Mouse (Mus musculus) kidney, postnatal 4 days (tissue): ENCODE results near the gene Jazf1.

Source experiments
- DNase-seq, 2 experiments: peaks; one replicate each; pipeline ENCODE4 v3.0.0; 2021; ENCODE audit warnings: mixed read lengths in 2 of 2

The Jazf1 gene

DNA sequence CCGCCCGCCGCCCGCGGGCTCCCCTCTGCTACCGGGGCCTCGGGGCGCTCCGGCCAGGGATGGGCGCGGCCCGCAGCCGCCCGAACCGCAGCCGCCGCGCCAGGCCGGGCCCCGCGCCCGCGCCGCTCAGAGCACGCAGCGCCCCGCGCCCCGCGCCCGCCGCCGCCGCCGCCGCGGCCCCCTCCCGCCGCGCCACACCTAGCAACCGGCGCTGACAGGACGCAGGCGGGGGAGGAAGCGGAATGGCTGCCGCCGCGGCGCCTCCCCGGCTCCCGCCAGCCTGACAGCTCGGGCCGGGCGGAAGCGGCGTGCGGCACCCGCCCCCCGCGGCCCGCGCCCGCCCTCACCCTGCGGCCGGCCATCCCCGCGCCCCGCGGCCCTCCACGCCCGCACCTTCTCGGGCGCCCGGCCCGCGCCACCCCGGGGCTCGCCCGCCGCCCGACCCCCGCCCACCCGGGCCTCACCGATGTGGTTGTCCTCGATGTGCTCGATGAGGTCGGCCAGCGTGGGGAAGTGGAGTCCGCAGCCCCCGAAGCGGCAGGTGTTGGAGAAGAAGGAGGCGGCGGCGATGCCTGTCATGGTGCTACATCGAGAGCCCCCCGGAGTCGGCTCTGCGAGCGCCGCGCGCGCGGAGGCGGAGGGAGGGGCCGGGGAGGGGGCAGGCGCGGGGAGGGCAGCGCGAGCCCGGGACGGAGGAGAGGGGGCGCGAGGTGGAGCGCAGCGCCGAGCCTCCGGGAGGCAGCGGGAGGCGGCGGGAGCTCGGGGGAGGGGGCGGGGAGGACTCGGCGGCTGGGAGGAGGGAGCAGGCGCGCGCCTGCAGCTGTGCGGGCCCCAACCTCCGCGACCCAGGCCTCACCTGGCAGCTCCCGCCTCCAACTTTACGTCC, at the start of gene Jazf1:
Jazf1 (minus strand) TSS at position 643 of the 886 bp plus-strand sequence.
- DNase-seq: peak; percentile 51 to 68

DNA sequence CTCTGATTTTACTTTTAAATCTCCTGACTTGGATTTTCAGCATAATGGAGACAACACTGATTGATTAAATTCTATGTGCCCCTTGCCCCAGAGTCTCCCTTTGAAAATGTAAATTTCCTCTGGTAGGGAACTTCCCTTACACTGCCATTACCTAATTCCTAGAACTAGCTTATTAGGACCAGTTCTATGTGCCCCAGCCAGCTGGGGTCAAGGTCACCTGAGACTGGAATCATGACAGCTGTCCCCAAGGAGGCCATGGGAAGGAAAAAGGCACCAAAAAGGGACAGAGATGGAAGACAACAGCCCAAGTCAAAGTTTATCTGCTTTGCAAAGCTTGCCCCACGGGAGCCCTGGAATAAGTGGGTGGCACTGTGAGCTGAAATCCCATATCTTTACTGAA, 49.4 kb upstream of the Jazf1 start:
- no peak for DNase-seq

DNA sequence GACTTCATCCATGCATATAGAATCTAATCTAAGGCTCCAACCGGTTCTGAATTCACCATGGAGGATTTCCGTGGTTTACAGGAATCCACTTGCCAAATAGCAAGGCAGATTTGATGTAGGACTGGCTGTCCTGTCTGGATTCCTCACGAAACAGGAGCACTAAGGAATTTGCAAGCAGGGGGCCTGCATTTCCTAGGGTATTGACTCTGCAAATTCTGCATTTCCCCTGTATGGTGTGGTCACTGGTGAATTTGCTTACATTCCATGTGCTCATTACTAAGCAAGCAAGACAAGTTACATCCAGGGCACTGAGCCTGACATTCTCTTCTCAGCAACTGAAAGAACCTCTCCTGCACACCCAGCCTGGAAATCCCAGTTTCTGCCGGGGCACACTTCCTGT, 18.4 kb upstream of the Jazf1 start:
- no peak for DNase-seq

DNA sequence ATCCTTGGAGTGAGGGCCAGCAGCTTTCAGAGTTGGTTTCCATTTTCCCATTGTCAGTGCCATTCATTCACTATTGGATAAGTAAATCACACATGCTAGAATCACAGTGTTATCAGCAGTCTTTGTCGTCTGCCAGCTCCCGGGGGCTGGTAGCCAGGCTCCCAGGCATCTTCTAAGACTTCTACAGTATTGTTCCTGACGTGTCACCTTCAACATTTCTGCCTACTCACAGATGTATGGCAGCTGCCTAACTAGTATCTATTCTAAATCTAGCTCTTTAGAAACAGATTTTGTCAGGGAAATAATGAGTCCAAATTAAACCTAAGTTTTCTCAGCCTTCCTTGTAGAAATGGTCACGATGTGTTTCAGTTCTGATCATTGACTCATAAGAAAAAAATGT, 12.8 kb upstream of the Jazf1 start:
- DNase-seq: no peak

DNA sequence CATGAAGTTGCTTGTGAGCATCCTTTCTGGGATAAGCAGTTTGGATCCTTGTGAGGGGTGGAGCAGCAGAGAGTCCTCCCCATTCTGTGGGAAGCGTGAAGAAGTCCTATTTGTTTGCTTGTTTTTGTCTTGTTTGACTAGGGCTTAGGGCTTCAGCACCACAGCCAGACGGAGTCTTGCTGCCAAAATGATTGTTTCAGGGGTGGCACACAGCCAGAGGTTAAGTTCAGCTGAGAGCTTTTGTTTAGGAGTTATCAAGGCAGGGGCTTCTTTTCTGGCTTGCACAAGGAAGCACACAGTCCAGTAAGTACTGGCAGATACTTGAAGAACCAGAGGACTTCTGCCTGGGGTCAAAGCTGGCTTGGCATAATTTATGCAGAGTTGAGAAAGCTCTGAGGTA, 10.2 kb upstream of the Jazf1 start:
- DNase-seq: peak; percentile 7 to 9

DNA sequence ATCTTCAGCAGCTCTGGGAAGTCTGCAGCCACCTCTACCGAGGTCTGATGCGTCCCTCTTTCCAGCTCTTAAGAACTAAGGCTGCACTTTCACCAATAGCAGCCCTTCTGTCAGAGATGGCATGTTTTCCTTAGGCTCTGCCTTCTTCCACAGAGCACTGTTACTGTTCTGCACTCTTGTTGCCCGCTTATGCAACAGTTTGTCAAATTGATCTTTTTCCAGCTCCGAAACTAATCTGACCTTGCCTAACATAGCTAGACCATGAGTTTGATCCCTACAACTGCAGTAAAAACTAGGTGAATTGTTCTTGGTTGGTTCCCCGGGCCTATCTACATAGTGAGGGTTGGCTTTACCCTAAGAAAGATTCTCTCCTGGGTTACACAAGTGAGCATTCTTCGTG, 3.3 kb upstream of the Jazf1 start:
- no peak for DNase-seq

DNA sequence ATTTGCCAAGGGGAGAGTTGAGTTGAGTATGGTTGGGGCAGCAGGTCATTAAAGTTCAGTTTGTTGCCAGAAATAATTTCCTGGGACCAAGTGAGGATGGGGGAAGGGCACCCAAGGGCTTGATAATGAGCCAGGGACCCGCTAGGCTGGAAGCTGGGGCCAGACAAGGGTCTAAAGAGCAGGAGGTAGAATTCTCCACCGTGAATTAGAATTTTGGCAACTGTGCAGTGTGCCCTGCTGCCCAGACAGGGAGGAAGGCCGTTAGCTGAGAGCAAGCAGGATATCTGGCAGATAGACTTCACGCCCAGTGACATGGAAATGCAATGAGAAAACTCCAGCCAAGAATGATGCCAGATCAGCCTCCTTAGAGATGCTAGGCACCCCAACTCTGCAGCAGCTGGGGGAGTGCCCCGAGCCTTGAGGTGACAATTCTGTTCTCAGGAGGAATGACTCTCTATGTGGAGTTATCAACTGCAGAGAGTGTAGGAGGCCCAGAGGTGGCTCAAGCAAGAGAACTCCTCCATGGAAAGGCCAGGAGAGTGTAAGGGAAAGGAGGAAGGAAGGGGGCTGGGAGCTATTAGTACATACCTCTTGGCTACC, 1.6 kb upstream of the Jazf1 start:
- no peak for DNase-seq

DNA sequence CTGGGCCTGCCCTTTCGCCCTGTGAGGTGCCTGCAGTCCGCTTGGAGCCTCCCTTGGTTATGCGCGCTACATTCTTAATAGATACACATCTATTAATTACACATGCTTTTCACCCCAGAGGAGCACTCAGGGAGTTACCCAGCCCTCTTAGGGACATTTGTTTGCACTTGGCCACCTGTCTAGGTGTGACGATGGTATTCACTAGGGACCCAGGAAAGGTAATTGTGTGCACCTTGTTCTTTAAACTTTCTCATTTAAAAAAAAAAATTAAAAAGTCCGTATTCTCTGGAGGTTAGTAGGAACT, 396 bp upstream of the Jazf1 start:
- no peak for DNase-seq

DNA sequence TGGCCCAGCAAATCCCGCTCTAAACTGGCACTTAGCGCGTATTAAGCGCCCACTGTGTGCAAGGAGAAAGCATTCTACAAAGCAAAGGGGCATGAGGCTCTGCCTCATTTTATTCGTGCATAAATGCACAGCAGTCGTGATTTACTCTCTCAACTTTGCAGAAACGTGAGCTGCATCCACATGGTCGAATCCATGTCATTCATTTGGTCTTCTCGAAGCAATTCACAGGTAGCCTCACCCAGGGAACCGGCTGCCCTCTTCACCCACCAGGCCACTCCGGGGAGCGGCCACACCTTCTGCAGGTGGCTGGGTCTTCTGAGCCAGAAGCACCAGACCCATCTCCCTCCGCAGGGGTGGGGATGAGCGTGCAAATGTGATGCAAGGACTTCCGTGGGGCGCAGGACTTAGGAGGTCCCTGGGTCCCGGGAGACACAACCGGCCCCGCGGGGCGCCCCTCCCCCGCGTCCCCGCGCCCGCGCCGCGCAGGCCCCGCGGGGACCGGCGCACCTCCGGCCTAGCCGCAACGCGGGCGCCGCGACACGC, 914 bp downstream of the Jazf1 start:
- DNase-seq: peak; percentile 14 to 25

DNA sequence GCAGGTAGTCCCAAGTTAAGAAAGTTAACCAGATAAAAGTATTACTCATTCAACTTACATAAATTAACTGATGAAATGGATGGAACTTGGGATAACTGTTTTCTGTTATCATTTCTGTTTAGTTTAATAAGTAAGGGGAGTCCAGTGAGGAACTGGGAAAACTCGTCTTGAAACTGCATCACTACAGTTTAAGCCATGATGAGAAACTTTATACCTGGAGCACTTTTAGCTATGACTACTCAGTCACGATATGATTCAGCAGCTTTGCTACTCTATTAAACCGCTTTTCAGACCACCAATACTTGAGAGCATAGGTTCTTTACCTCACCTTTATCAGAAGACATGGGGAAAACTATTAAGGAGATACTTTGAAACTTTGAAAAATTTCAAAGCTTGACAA, 1.5 kb downstream of the Jazf1 start:
- no peak for DNase-seq

DNA sequence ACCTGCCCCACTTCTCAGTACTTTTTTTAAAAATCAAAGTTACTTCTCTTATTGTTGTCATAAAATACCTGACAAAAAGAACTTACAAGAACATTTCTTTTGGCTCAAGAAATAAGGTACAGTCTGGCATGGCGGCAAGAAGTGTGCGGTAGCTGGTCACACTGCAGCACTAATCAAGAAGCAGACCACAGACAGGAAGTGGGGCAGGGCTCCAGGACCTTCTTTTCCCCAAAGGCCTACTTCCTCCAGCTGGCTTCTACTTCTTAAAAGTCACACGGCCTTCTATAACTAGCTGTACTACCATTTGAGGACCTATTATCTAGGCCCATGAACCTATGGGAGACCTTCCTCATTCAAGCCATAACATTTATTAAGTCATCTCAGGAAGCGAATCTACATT, 4.4 kb downstream of the Jazf1 start:
- DNase-seq: no peak

DNA sequence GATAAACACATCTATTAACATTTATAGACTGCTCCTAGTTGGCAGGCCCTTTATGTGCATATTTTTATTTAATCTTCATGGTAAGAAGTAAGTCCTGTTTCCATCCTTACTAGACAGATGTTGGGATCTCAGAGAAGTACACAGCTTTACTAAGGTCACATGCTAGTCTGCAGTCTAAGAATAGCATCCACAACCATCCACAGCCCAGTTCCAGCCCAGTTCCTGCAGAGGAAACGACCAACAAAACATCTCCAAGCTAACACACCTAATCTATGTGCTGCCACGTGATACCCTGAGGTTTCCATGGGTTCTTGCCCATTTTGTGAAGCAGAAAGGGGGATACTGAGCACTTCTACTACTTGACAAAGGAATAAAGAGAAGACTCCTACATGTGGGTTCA, 13.5 kb downstream of the Jazf1 start:
- DNase-seq: no peak

DNA sequence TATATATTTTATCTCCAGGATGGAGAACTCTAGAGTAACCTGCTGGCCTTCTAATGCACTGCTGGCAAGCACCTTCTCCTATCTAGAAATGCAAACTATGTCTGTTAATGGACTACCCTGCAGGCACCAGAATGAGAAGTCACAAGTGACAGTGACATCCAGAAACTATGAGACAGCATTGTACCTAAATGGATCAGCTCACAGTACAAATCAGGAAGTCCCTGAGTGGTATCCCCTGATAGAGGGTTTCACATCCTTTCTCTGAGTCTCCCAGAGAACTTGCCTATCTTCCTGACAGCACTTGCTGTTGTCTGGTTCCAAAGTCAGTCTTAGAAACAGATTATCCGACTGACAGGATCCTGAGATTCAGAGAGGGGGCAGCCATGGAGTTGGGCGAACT, 22.9 kb downstream of the Jazf1 start:
- DNase-seq: no peak

DNA sequence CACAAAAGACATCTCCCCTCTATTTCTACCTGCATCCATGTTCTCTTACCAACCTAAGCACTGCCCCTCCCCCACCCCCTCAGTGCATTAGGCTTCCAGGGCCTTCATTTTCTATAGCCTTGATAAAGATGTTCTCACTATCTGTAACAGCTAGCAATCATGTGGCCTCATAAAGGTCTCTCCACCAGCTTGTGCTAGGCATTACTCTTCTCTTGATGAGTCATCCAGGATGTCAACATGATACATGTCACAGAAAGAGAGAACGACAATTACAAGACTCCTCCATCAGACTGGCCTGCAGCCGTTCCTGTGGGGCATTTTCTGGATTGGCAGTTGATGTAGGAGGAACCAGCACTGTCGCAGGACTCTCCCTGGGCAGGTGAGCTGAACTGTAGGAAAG, 30.3 kb downstream of the Jazf1 start:
- no peak for DNase-seq

DNA sequence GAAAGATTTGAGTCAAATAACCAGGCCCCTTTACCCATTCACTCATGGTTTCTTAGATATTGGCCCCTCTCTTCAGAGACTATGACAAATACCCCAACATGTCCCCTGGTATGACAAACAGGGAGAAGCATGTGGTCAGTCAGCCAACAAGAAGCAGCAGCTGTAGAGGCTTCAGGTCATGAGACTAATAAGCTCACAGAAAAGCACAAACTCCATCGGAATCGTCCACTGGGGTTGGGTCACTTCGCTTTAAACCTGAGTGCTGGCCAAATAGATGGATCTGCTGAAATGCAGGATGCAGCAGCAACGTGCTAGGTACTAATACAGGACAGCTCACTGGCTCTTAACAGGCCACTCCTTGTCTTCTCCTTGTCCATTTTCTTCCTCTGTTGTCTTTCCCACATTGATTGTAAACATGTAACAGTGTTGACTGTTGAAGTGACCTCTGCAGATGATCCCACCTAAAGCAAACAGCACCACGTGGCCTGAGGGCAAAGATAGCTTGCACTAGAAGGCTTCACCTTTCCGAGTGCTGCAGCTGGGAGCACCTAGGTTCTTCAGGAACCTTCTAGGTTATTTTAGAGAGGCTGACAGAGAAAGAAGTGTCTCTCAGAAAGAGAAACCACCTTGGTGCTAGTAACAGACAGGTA, 33.9 kb downstream of the Jazf1 start:
- no peak for DNase-seq

DNA sequence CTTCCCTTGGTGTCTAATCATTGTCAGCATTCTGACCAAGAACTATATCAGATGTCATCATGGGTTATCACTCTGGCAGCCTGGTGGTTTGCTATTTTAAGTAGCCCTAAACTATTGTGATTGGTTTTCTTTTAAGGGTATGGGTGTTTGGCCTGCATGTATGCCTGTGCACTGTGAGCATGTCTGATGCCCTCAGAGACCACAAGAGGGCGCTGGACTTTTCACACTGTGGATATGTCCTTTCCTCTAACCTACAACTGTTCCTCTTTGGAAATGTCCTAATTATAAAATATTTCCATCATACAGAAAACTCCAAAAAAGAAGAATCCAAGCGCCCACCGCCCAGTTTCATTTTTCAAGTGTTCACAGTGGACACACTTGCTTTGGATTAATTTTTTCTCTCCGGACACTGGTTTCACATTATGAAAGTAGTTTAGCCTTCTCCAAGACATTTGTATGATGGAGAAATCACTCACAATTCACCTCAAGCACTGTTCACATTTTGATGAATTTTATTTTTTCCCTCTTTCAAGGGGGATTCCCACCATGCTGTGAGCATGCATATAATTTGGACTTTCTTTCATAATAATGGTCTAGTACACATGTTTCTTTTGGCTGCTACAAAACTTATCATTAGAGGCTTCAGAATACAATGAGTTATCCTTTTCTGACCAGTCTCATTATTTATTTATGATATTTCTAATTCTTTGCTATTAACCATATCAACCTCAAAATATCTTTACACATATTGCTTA, 35.5 kb downstream of the Jazf1 start:
- DNase-seq: peak; percentile 42 to 57

DNA sequence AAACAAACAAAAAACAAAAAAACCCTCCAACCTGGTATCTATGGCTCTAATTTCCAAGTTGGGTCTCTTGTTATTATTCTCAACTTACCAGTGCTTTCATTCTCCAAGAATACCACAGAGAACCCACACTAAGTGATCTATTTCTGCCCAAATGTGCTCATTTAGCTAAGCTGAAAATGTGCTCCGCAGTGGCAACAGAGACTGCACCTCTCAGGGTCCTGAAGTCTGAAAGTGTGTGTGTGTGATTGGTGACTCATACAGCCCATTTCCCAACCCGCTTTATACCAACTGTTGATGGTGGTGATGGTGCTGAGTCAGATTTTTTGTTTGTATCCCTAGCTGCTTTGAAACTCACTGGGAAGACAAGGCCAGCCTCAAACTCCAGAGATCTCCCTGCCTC, 46.4 kb downstream of the Jazf1 start:
- no peak for DNase-seq

DNA sequence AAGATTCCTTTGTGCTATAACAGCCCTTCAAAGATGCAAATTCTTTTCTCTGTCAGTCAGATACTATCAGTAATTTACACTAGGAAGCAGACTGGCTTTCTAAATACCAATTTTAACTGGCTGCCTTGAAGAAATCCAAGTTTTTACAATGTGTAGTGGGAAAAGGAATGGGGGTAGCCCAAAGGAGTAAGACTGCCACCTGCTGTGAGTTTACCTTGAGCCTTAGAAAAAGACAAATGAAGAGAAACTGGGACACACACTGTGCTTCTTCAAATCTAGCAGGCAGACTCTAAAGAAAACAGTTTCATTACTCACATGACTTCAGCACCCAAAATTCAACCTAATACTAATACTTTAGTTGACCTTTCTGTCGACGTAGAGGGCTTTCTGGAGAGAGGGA, 47.4 kb downstream of the Jazf1 start:
- no peak for DNase-seq

DNA sequence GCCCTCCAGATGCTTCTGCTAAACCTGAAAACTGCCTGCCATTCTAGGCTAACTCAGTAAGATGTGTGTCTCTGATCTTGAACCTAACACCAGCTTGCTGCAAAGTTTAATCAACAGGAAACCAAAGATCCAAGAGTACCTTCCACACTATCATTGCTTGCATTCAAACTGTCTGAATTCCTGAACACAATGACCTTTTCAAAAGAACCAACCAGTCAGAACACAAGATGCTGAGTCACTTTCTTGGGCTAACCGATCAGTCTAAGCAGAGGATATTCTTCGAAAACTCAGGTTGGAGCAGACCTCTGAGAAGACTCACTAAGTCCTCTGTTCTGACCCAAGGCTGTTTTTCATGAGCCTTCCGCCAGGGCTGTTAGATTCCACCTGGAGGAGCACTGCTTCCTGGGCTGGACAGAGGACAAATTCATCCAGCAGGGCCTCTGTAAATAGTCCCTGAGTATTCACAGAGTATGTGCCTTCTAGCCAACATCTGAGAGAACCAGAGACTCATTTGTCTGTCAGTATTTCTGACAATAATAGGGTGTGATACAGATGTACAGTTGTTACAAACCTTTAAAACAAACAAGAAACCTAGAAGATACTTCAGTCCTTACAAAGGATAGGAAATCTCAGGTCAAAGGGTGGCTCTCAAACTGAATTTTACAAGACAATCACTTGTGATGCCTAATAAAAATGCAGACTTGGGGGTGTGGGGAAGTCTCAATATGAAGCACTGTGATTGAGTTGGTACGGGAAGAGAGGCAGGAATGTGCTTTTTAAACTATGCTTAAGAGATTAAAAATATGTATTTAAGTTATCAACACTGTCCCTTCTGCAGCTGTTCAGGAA, 50.9 kb downstream of the Jazf1 start:
- no peak for DNase-seq

DNA sequence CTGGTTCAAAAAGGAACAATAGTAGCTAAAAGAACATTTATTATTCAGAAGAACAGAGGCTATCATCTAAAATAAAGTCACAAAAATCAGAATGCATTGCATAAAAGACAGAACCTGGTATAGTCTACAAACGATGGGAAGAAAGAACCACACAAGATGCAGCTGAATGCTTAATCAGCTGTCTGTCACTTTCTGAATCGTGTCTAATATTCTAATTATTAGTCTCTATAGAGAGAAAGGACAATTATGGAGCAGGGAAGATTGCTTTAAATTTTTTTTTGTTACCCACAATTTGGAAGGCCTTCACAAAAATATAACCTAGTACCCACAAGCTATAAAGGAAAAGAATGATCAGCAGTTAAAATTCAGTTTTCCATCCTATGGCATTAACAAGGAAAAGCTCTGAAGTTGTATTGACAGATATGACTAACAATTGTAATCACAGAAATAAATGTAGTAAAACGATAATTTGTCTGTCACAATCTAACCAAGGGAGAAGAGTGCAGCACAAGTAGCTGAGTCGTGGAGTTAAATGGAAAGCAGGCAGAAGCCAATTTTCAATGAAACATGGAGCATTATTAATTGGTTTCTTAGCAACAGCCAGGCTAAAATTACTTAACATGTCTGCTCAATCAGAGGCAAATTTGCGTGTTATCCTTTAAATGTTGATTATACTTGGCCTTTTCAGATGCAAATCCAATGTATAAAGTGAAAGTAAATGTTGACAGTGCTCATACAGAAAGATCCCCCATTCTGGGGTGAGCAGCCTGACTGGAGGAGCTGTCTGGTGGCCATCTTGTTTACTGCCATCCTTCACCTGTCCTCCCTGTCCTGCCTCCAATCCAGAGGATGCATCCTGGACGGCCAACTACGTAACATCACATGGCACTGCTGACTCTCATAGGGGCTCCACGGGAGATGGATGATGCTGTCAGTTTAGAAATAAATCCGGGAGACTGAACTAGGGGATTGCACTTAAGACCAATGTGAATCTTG, 53.7 kb downstream of the Jazf1 start:
- DNase-seq: no peak

DNA sequence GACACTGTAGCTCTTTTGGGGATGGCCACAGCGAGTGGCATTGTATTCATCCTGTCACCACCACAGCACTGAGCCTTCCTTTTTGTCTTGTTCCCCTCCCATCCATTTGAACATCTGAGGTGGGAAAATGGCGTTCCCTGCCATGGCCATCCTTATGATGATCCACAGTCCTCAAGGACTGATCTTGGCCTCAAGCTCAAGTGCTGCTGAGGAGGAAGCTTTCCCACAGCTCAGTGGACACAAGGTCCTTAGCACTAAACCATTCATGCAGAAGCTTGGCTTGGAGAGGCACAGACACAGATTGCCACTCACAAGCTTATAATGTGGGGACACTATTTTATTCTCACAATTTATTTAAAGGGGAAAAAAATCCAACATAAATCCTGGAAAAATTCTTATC, 58.1 kb downstream of the Jazf1 start:
- no peak for DNase-seq
